Mouse (Mus musculus) limb, embryonic 13.5 days (tissue): ENCODE results near the gene Aym1. TPM values are rescaled to one million over a fixed set of nuclear protein-coding genes. Genes with fewer than 3 reads are reported as not detected.
A peak's percentile ranks its signal among the peaks of the same experiment; 100 is the strongest.
"Not testable (repeated sequence)": the region's sequence is repeated elsewhere in the genome, so short reads cannot be mapped to it uniquely, and the experiment has no call there.

ENCODE experiments used
- ATAC-seq: fragments of 200-750 bp; cut with Nextera tagmentation; 2 replicates; pipeline ENCODE4 v1.8.0; 2017; ENCODE audit warnings: low read depth, moderate number of reproducible peaks, moderate TSS enrichment; ENCODE audit not compliant: low FRiP score
- H3K27ac ChIP-seq: fragments of 300-500 bp; sonication (generic); 2 replicates; pipeline ENCODE4 v1.5.1; 2015; ENCODE audit warnings: inconsistent platforms, mild to moderate bottlenecking, moderate library complexity
- H3K27me3 ChIP-seq: fragments of 300-500 bp; sonication (generic); 2 replicates; pipeline ENCODE4 v1.6.1; 2015; ENCODE audit warnings: mild to moderate bottlenecking, inconsistent platforms
- H3K36me3 ChIP-seq: fragments of 300-500 bp; sonication (generic); 2 replicates; pipeline ENCODE4 v1.6.1; 2015; ENCODE audit warnings: inconsistent platforms, mild to moderate bottlenecking, moderate library complexity
- H3K4me1 ChIP-seq: fragments of 300-500 bp; sonication (generic); 2 replicates; pipeline ENCODE4 v1.6.1; 2015; ENCODE audit warnings: inconsistent platforms
- H3K4me2 ChIP-seq: fragments of 300-500 bp; sonication (generic); replicated peaks from 2 replicates; pipeline ENCODE4 v1.6.1; 2015; ENCODE audit warnings: inconsistent platforms, mild to moderate bottlenecking, moderate library complexity
- H3K4me3 ChIP-seq: fragments of 300-500 bp; sonication (generic); 2 replicates; pipeline ENCODE4 v1.5.1; 2015; ENCODE audit warnings: moderate library complexity, mild to moderate bottlenecking, inconsistent platforms
- H3K9ac ChIP-seq: fragments of 300-500 bp; sonication (generic); 2 replicates; pipeline ENCODE4 v1.6.1; 2015; ENCODE audit warnings: mild to moderate bottlenecking, inconsistent platforms
- H3K9me3 ChIP-seq: fragments of 300-500 bp; sonication (generic); 2 replicates; pipeline ENCODE4 v1.6.1; 2016; ENCODE audit warnings: inconsistent platforms
- WGBS: fragments of 180-500 bp; shearing (Covaris S2); methylation state at CpG from one replicate; pipeline ENCODE4 v1.1.7; 2015; 5-methylcytosine and 5-hydroxymethylcytosine counted together
- polyA plus RNA-seq: library from polyadenylated mRNA; unstranded; fragments of >200 nt; fragmentation: Nextera tagmentation; extraction: Ambion mirVana; gene quantifications from 2 replicates; pipeline ENCODE4 v1.2.1, GENCODE M21; 2015

The Aym1 gene
- polyA plus RNA-seq, 1 experiment from 2014 or later: not detected

DNA sequence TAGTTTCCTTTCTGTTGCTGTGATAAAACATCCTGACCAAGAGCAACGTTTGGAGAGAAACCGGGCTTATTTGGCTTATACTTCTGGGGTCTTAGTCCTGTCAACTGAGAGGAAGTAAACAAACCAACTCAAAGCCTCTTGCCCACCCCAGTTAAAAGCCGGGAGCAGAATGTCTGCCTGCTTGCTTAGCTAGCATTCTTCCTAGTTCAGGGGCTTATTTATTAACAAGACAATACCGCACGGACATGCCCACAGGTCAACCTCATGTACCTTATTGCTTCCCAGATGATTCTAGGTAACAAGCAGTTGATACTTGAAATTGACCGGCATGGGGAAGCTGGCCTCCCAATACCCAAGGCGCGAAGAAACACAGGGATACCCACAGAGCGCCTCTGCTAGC lies 20.8 kb upstream of the Aym1 start:
- H3K4me3 ChIP-seq: no peak overlapping the region
- H3K9ac ChIP-seq: no peak overlapping the region
- WGBS: 30% methylated on average over 9 of the region's 9 CpGs
- peaks cover 92% of the 10 kb centered on the region for H3K27me3 ChIP-seq
- peaks cover 14% of the 10 kb centered on the region for H3K4me1 ChIP-seq
- H3K9me3 ChIP-seq: peaks cover 5% of the 10 kb centered on the region
- no peaks in the 10 kb centered on the region for H3K36me3 ChIP-seq
- no peak for ATAC-seq
- no peak overlapping the region for H3K27ac ChIP-seq
- H3K4me2 ChIP-seq: no peak overlapping the region

GRCm38 (mm10) chr5:113344635-113345386 lies 12.3 kb upstream of the Aym1 start:
- Histone ChIP-seq H3K9me3 (no peaks in the 10 kb centered on the region), H3K9ac (no peak overlapping the region), H3K4me3 (no peak overlapping the region), H3K27me3 (peaks cover 89% of the 10 kb centered on the region), H3K4me1 (peaks cover 7% of the 10 kb centered on the region; the same call in 1 of the 2 replicates), H3K36me3 (no peaks in the 10 kb centered on the region), H3K4me2 (no peak overlapping the region), H3K27ac (no peak overlapping the region)
- 34% methylated on average over 16 of the region's 16 CpGs for WGBS
- no peak for ATAC-seq

- Histone ChIP-seq H3K36me3 (no peaks in the 10 kb centered on the region), H3K9me3 (no peaks in the 10 kb centered on the region), H3K27ac (no peak overlapping the region), H3K27me3 (peaks cover 95% of the 10 kb centered on the region), H3K4me2 (no peak overlapping the region), H3K4me1 (peaks cover 7% of the 10 kb centered on the region; the same call in 1 of the 2 replicates), H3K4me3 (no peak overlapping the region), H3K9ac (no peak overlapping the region)
- 10% methylated on average over 11 of the region's 11 CpGs for WGBS
- no peak for ATAC-seq
These were observed 11.3 kb upstream of the Aym1 start for GRCm38 (mm10) chr5:113345781-113346180.

GRCm38 (mm10) chr5:113346651-113347050 lies 10.4 kb upstream of the Aym1 start:
- peaks cover 94% of the 10 kb centered on the region for H3K27me3 ChIP-seq
- not testable (repeated sequence) for H3K9me3 ChIP-seq, H3K4me3 ChIP-seq, H3K4me2 ChIP-seq, H3K9ac ChIP-seq, H3K36me3 ChIP-seq, H3K27ac ChIP-seq, H3K4me1 ChIP-seq, ATAC-seq
- WGBS: 43% methylated on average over 6 of the region's 6 CpGs

GRCm38 (mm10) chr5:113347593-113347992 lies 9.5 kb upstream of the Aym1 start:
- WGBS: 30% methylated on average over 12 of the region's 12 CpGs
- peaks cover 8% of the 10 kb centered on the region; the same call in 1 of the 2 replicates for H3K4me1 ChIP-seq
- H3K27ac ChIP-seq: no peak overlapping the region
- no peaks in the 10 kb centered on the region for H3K36me3 ChIP-seq
- no peak overlapping the region for H3K4me2 ChIP-seq
- H3K9ac ChIP-seq: no peak overlapping the region
- H3K9me3 ChIP-seq: no peaks in the 10 kb centered on the region
- no peak for ATAC-seq
- H3K4me3 ChIP-seq: no peak overlapping the region
- peaks cover 96% of the 10 kb centered on the region for H3K27me3 ChIP-seq

DNA sequence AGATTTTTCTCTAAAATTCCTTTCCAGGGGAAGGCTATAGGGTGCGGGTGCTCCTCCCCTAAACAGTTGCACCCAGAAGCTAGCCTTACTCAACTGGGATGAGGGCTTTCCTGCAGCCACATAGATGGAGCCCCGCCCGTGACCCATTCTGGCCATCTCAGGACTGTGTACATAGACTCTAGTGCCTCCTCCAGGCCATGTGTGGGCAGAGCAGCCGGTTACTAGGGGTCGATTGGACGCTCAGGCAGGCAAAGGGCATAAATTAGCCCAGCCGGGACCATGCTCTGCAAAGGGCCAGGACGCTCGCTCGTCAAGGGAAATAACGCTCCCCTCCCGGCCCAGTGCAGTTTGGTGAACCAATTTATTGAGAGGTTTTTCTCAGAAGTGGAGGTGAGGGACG lies 8.5 kb upstream of the Aym1 start:
- no peak for ATAC-seq
- Histone ChIP-seq H3K9me3 (no peaks in the 10 kb centered on the region), H3K4me1 (peaks cover 11% of the 10 kb centered on the region; the same call in 1 of the 2 replicates), H3K4me2 (no peak overlapping the region), H3K27ac (no peak overlapping the region), H3K4me3 (no peak overlapping the region), H3K9ac (no peak overlapping the region), H3K36me3 (no peaks in the 10 kb centered on the region), H3K27me3 (peaks cover 98% of the 10 kb centered on the region)
- WGBS: 17% methylated on average over 13 of the region's 13 CpGs

- ATAC-seq: no peak
- H3K36me3 ChIP-seq: no peaks in the 10 kb centered on the region
- peaks cover 11% of the 10 kb centered on the region; the same call in 1 of the 2 replicates for H3K4me1 ChIP-seq
- no peaks in the 10 kb centered on the region for H3K9me3 ChIP-seq
- no peak overlapping the region for H3K4me2 ChIP-seq
- H3K27me3 ChIP-seq: peaks cover 98% of the 10 kb centered on the region
- WGBS: 13% methylated on average over 7 of the region's 7 CpGs
- H3K9ac ChIP-seq: no peak overlapping the region
- H3K27ac ChIP-seq: no peak overlapping the region
- no peak overlapping the region for H3K4me3 ChIP-seq
These were observed 7.9 kb upstream of the Aym1 start for GRCm38 (mm10) chr5:113349226-113349625.

- Histone ChIP-seq H3K27me3 (peaks cover 92% of the 10 kb centered on the region), H3K4me3 (no peak overlapping the region), H3K4me1 (peaks cover 11% of the 10 kb centered on the region; the same call in 1 of the 2 replicates), H3K27ac (no peak overlapping the region), H3K4me2 (no peak overlapping the region), H3K36me3 (no peaks in the 10 kb centered on the region), H3K9me3 (no peaks in the 10 kb centered on the region), H3K9ac (no peak overlapping the region)
- WGBS: 14% methylated on average over 7 of the region's 7 CpGs
- ATAC-seq: no peak
These were observed 7.3 kb upstream of the Aym1 start for GRCm38 (mm10) chr5:113349810-113350209.

- no peak overlapping the region for H3K27ac ChIP-seq
- H3K4me2 ChIP-seq: no peak overlapping the region
- H3K4me3 ChIP-seq: no peak overlapping the region
- no peaks in the 10 kb centered on the region for H3K36me3 ChIP-seq
- ATAC-seq: no peak
- no peaks in the 10 kb centered on the region for H3K9me3 ChIP-seq
- H3K27me3 ChIP-seq: peaks cover 73% of the 10 kb centered on the region
- no peak overlapping the region for H3K9ac ChIP-seq
- H3K4me1 ChIP-seq: peaks cover 6% of the 10 kb centered on the region
- 84% methylated on average over 3 of the region's 3 CpGs for WGBS
These were observed 5.3 kb upstream of the Aym1 start for GRCm38 (mm10) chr5:113351768-113352167.

DNA sequence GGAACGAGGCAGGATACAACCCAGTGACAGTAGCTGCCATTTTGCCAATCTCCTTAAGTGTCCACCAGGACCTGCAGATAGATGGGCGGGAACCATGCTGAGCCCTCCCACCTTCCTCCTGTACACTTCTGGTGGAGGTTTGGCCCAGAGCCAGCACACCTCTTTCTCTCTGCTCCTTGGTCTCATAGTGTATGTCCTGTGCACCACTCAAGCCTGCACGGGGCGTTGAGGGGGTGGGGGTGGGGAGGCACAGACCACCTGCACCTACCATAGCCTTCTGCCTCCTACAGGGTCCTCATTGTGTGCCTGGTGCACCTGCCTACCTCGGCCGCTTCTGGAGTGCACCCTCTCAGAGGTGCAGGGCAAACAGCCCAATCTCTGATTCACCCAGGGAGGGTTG lies 4.5 kb upstream of the Aym1 start:
- no peak for ATAC-seq
- WGBS: 65% methylated on average over 6 of the region's 6 CpGs
- no peaks in the 10 kb centered on the region for H3K9me3 ChIP-seq

GRCm38 (mm10) chr5:113354311-113354710 lies 2.8 kb upstream of the Aym1 start:
- Histone ChIP-seq H3K27me3 (peaks cover 50% of the 10 kb centered on the region), H3K4me1 (peaks cover 26% of the 10 kb centered on the region), H3K4me2 (peak overlapping the region; percentile 25), H3K27ac (no peak overlapping the region), H3K9me3 (no peaks in the 10 kb centered on the region), H3K4me3 (no peak overlapping the region), H3K9ac (no peak overlapping the region), H3K36me3 (no peaks in the 10 kb centered on the region)
- 51% methylated on average over 16 of the region's 16 CpGs for WGBS
- ATAC-seq: no peak

More for the DNA sequence above, 4.5 kb upstream of the Aym1 start:
- H3K4me2 ChIP-seq: no peak overlapping the region
- no peak overlapping the region for H3K27ac ChIP-seq
- H3K36me3 ChIP-seq: no peaks in the 10 kb centered on the region
- peaks cover 15% of the 10 kb centered on the region for H3K4me1 ChIP-seq
- no peak overlapping the region for H3K4me3 ChIP-seq
- H3K27me3 ChIP-seq: peaks cover 64% of the 10 kb centered on the region
- no peak overlapping the region for H3K9ac ChIP-seq

GRCm38 (mm10) chr5:113357656-113358055 lies 562 bp downstream of the Aym1 start:
- Histone ChIP-seq H3K27me3 (peaks cover 18% of the 10 kb centered on the region), H3K4me2 (no peak overlapping the region), H3K9me3 (no peaks in the 10 kb centered on the region), H3K27ac (no peak overlapping the region), H3K4me1 (peaks cover 24% of the 10 kb centered on the region), H3K36me3 (no peaks in the 10 kb centered on the region), H3K4me3 (no peak overlapping the region), H3K9ac (no peak overlapping the region)
- WGBS: 43% methylated on average over 3 of the region's 3 CpGs
- no peak for ATAC-seq

DNA sequence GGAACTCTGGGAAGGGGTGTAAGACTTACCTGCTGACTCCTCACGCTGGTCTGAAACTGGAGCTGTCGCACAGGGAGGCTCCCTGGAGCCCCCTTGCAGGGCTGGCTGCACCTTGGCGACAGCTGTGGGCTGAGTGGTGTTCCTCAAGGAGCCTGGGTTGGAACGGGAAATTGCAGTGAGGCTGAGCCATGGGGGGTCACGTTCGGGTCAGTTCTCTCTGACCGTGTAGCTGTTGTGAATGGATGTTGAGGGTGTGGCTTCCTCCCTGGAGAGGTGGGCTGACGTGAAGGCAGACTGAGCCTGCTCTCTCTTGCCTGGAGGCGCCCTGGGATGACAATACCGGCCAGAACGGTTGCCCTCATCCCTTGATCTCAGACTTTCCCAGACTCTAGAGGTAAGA lies 1.7 kb downstream of the Aym1 start:
- Histone ChIP-seq H3K36me3 (no peaks in the 10 kb centered on the region), H3K4me2 (no peak overlapping the region), H3K27me3 (peaks cover 7% of the 10 kb centered on the region), H3K4me1 (peaks cover 22% of the 10 kb centered on the region), H3K27ac (no peak overlapping the region), H3K9me3 (no peaks in the 10 kb centered on the region), H3K9ac (no peak overlapping the region), H3K4me3 (no peak overlapping the region)
- WGBS: 3% methylated on average over 11 of the region's 11 CpGs
- no peak for ATAC-seq
